Mouse (Mus musculus) B cell, adult 2 months (primary cell): ENCODE results near the gene Tsc1.

Experiments
- DNase-seq, 2 experiments: peaks; one replicate each; pipeline ENCODE4 v3.0.0; 2022

The Tsc1 gene

DNA sequence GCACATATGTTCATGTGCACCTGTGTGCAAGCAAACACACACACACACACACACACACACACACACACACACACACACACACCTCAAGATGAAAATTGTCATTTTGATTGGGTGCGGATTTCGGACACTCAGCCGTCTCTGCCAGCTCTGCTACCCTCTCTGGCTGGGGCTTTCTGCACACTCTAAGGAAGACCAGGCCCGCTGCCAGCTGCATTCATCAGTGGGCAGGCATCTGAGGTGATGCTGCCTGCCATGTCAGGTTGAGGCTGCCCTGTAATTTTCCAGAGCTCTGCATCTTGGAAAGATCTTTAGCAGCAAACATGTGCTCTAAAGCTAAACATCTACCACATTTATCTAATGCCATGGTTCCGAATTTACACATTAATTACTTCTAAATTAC is 96.1 kb downstream of the Tsc1 start:
- DNase-seq: no peak

DNA sequence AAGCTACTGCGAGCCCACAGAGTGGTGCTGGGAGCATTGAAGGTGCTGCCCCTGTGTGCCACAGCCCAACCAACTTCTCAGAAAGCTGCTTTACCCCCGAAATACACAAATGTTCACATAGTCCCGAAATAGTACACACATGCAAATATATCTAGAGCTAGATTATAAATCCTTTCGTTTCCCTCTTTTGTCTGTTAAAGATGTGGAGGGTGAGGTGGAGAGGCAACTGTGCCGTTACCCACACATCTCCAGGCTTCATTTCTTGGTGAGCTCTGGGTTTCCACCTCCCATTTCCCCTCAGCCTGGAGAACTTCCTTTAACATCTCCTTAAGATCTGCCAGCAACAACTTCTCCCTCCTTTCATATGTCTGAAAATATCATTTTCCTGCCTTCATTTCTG is 99.1 kb downstream of the Tsc1 start:
- peak in 1 of 2 experiments; percentile 5 for DNase-seq
